Mouse (Mus musculus): ENCODE measurements around the gene Stard9.

The Stard9 gene

DNA sequence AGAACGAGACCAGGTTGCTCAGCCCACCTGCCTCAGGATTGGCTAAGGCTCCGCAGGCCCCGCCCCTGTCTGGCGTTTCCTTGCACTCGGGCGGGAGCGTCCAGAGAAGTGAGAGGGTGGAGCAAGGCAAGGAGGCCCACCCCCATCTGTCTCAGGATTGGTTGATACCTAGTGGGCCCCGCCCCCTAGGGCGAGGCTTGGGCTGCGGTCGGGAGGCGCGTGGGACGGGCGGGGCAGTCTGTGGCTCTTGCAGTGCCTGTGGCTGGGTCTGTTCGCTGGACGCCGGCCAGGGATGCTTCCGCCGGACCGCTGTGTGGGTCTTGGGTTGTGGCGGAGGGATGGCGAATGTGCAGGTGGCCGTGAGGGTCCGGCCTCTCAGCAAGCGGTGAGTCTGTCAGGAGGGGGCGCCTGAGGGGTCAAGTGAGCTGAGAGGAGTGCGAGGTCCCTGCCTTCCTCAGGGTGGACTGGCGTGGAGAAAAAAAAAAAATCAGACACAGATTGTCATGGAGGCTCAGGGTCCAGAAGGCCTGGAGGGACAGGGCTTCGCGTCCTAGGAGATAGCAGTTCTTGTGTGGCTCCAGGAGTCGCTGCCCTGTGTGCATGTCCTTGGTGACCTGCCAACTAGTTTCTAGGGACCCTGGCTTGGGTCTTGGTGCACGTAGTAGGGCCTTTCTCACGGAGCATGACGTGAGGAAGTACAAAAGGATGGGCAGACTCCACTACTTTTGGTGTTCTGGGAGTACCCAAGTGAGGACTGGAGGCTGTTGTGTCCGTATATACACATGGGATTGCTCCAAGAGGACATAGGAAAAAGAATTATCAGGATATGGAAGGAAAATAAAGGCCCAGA, at the start of gene Stard9:
Stard9 (plus strand) TSS at position 236 of the 850 bp plus-strand sequence.
- DNase-seq (ENCODE audit: low spot score in 2 of 2), result peak; percentile 93 to 95

DNA sequence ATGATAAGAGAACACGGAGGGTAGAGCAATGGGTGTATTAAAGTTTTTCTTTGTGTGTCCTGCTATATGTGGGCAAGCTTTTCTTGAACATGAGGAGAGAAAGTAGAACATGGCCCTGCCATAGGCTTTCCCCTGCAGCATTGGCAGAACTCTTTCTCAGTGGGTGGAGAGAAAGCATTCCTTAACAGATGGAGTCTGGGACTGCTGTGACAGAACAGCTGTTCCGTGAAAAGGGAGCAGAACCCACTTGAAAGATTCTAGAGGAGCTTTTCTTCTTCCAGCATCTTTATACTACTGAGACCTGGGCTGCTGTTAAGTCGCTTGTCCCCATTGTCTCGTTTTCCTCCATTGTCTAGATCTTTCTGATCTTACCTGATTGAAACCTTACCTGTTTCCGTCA, 39.2 kb upstream of the Stard9 start:
- no peak for DNase-seq (ENCODE audit: low spot score in 2 of 2)

DNA sequence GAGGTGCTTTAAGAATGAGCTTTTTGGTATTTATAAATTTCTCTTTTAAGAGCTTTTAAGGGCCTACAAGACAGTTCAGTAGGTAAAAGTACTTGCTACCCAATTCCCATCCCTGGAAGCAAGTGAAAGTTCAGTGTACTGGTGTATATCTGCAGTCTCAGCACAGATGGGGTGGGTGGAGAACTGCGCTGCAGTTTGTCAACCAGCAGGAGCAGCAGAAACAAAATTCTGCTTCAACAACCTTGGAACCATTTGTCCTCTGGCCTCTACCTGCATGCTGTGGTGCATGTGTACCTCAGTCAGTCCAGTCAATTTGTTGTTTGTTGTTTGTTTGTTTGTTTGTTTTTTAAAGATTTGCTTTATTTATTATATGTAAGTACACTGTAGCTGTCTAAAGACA, 36.7 kb upstream of the Stard9 start:
- no peak for DNase-seq (ENCODE audit: low spot score in 2 of 2)

DNA sequence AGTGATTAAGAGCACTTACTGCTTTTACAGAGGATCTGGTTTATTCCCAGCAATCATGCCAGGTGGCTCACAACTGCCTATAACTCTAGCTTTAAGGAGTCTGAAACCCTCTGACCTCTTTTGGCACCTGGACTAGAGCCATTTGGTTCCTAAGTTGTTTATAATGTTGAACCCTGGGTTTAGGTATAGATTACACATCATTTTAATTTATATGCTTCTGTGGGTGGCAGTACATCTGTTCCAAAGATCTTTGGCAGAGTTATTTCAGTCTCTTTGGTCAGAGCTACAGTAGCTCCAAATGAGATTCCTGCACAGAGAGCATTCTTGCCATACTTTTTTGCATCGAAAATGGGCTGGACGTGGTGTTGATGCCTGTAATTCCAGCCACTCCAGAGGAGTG, 31.2 kb upstream of the Stard9 start:
- no peak for DNase-seq (ENCODE audit: low spot score in 2 of 2)

DNA sequence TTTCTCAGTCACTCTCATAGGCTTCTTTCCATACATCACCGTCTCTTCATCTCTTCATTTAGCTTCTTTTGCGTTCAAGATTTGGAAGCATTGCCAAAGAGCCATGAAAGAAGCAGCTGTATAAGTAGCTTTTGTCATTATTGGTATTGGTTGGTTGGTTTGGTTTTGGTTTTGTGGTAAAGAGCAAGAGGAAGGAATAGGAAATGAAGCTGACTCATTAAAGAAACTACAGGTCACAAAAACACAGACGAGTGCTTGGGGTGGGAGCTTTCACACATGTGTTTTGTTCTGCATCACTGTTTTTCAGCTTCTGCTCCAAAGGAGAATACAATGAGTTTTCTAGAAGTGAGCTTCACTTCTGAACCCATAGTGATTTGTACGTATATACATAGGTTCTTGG, 29.4 kb upstream of the Stard9 start:
- DNase-seq (ENCODE audit: low spot score in 2 of 2), result no peak

DNA sequence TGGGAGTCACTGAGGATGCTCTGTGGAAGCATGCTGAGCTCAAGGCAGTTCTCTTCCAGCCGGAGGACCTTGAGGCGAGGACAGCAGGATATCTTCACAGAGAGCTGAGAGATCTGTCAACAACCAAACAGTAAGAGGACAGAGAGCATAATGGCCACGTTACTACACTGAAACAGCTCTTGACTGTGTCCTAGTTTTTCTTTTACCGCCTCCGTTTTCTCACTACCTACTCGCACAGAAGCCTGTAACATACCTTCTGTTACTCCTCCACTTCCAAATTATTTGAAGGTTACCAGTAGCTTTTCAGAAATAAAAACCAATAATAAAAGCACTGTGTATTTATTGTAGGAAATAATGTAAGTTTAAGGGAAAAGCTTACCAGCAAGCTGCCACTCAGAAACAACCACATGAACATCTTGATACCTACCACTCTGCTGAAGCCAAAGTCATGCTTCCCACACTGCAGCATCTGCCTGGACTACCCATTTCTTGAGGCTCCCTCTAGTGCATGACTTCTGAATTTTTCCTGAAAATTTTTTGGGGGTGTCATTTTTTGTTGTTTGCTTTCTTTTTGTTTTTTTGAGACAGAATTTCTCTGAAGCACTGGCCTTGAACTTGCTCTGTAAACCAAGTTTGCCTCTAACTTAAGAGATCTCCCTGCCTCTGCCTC, 22.8 kb upstream of the Stard9 start:
- no peak for DNase-seq (ENCODE audit: low spot score in 2 of 2)

DNA sequence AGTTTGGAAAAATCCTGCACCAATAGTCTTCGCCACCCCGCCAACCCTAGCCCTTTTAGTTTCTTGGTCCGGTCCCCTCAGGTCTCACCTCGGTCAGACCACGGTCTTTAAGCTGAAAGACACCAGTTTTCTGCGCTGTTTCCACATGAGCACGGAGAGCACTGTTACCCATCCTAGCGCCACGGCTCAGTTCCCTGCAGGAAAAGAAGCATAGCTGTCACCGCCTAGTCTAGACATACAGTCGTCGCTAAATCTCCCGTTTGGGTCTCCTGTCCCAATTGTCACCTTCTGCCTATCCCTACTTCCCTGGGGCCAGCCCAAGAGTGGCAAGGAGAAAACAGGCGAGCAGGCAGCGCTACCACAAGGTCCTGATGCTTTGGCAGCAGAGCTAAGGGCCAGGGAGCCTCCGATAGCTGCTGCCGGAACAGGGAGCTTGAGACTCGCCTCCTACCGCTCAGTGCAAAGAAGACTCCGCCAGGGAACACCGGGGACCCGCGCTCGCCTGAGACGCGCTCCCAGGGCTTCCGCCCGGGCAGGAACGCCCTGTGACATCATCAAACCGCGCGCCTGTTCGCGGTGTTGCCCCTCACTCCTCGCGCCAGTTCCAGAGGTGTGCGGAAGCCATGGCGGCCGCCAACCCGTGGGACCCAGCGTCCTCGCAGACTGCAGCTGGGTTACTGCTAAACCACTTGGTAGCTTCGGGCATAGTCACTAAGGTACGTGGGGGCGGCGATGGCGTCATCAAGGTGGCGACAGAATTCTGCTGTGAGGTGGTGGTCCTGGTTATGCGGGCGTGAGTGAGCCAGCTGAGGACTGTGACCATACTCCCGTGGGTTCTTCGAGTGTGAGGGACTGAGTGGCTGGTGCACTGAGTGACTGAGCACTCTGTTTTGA, 19.8 kb upstream of the Stard9 start, which contains the start of the genes Haus2 and Lrrc57:
Haus2 (plus strand) TSS at position 554 of the 894 bp plus-strand sequence.
Lrrc57 (minus strand) TSS at position 691 of the 894 bp plus-strand sequence.
- DNase-seq (ENCODE audit: low spot score in 2 of 2), result peak; percentile 79 to 92

DNA sequence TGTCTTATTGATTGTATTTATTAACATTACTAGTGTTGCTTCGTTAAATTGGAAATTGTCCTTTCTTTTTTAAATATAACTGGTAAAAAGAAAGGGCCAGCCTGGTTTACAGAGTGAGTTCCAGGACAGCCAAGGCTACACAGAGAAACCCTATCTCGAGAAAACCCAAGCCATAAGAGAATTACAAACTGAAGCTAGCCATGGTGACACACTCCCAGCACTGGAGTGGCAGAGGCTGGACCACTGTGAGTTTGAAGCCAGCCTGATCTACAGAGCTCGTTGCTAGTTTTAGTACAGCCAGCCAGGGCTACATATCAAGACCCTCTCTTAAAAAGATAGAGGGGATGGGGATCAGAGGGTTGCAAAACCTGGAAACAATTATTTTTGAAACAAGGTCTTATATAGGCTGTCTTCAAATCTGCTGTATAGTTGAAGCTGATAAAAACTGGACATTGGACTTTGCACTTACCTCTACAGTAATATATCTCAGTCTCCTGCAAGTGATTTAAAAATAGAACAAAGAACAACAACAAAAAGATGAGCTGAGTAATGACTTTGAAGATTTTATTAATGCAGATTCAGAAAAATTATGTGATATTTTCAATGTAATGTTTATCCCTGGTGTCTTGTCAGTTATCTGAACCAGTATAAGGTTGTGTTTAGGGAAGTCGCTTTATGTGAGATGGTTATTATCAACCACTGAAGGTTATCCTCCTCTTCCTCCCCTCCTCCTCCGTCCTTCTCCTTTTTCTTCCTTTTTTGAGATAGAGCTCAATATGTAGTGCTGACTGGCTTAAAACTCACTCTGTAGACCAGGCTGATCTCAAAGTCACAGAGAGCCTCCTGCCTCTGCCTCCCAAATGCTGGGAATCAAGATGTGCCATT, 12.4 kb upstream of the Stard9 start:
- no peak for DNase-seq (ENCODE audit: low spot score in 2 of 2)

DNA sequence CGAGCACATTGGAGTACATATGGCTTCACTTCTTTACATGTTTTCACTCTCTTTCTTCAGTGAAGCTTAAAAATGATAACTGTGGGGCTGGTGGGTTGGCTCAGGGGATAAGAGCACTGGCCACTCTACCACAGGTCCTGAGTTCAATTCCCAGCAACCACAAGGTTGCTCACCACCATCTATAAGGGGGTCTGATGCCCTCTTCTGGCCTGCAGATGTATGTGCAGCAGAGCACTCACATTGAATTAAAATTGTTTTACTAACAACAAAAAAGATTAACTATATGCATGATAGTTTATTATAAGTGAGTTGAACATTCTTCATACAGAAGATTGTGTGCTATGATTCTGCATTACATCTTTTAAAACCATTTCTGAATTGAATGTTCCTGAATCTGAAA, 9.4 kb upstream of the Stard9 start:
- no peak for DNase-seq (ENCODE audit: low spot score in 2 of 2)

DNA sequence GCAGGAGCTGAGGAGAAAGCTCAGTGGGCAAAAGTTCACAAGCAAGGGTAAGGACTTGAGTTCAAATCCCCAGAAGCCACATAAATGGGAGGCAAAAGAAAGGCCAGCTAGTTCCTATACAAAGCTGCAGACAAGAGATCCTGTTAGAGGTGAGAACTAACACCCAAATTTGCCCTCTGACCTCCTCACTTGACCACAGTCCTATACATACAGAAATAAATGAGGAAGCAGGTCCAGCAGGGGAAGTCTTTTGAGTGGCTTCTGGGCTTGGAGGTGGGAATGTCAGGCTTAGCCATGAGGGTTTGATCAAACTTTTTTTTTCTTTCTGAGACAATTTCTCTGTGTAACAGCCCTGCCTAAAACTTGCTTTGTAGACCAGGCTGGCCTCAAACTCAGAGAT, 6.0 kb upstream of the Stard9 start:
- no peak for DNase-seq (ENCODE audit: low spot score in 2 of 2)

DNA sequence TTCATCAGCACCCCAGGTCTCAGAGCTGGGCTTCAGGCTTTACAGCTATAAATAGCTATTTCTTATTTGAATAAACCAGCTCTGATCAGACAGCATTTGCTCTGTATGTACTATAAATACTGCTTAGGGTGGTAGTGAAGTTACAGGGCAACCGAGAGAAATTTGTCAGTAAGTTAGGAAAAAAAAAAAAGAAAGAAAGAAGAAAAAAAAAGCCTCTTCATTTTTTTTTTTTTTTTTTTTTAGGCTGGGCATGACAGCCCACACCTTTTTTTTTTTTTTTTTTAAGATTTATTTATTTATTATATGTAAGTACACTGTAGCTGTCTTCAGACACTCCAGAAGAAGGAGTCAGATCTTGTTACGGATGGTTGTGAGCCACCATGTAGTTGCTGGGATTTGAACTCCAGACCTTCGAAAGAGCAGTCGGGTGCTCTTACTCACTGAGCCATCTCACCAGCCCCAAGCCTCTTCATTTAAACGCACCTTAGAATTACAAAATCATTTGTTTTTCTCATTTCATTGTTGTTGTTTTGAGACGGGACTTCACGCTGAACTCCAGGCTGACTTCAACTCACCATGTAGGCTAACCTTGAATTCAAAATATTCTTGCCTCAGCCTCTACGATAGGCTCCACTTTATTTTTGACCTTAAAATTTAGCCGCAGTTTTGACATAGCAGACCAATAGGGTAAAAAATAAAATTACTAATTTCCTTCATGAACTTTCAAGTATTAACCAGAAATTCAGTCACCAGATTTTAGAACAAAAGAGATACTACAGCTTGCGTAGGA, 650 bp upstream of the Stard9 start:
- no peak for DNase-seq (ENCODE audit: low spot score in 2 of 2)

DNA sequence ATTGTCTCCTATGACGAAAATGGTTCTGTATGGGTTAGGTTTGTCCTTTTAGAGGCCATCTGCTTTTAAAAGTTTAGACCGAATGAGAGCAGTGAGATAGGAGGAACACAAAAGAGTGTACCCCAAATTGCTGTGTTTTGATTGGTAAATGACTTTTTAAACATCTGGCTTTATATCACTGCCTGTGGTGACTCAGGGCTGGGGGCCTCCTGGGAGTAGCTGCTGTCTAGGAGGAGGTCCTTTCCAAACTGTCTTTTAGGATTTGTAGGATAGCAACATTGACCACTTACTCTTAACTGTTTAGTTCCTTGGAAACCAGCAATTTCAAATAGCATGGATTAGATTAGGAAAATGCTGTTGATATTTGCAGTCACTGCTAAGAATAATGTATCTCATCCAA, 1.3 kb downstream of the Stard9 start:
- DNase-seq (ENCODE audit: low spot score in 2 of 2), result no peak

DNA sequence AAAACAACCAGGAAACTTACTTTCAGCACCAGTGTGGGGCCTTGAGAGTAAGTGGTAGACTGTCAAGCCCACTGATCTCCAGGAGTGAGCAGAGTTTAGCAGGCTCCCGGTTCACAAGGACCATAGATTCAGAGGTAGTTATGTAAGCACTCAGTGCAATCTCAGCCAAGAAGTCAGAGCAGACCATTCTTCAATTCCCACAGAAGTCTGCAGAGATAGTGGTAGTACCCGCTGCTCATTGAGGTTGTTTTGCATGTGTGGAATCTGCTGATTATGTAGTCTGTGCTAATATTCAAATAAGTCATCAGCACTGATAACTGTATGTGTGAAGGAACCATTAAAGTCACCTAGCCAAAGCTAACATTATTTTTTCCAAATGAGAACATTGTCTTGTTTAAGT, 1.7 kb downstream of the Stard9 start:
- no peak for DNase-seq (ENCODE audit: low spot score in 2 of 2)

DNA sequence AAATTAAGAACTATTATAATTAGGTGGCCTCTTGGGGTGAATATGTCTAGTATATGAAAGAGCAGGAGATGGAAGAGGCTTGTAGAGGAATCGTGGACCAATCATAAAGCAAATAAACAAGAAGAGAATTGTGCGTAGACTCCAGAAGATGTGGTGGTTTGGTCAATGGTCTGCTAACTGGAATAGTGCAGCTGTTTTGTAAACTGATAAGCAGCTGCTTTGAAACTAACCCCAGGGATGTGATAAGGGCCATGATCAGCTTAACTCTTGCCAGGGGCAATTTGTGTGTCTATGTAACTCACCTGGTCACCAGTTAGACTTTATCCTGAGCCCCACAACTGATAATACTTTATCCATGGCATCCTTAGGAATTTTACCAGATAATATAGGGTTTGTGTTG, 2.6 kb downstream of the Stard9 start:
- DNase-seq (ENCODE audit: low spot score in 2 of 2), result no peak

DNA sequence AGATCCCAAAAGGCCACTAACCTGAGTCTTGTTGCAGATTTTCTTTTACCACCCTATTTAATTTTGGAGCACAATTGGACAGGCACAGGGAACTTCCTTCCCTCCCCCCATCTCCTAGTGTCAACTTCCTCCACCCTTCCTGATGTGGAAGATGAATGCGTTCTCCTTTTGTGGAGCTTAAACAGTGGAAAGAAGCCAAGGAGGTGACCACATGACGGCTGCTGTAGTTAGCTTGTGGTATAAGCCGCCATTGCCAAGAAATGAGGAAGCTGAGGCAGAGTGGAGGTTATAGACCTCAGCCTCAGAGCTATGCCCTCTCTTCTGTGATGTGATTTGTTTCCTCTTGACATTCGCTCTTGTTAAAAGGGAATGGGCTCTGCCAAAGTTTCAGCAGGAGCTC, 3.0 kb downstream of the Stard9 start:
- no peak for DNase-seq (ENCODE audit: low spot score in 2 of 2)

DNA sequence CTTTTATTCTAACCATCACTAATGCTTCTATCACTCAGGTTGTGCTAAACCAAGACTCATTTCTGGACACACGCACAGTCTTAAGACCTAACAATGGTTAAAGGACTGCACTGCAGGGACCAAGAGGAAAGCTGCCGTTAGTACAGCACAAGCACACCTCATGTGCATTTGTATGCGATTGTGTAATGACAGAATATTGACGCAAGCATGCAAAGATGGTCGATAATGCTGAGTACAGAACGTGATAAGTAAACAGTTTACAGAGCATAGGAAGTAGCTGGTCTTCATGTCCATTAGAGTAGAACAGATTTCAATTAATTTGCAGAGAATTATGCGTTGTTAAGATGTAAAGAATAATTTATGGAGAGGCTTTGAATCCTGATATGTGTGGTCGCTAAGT, 11.9 kb downstream of the Stard9 start:
- DNase-seq (ENCODE audit: low spot score in 2 of 2), result no peak

DNA sequence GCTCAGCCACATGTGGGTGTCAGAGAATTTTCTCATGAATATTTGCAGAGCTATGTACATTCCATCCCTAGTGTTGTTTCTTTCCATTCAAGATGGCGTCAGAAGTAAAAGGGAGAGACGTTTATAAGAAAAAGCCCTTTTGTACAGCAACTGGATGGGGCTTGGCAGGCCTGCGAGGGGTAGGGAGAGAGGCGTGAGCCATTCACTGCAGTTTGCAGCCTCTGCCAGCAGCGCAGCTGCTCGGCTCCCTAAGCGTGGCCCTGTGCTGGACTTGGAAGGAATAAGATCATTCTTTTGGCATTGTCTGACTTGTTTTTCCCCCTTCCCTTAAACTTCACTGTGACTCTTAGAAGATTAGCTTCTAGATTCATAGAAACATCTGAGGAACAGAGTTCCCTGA, 14.9 kb downstream of the Stard9 start:
- DNase-seq (ENCODE audit: low spot score in 2 of 2), result no peak

DNA sequence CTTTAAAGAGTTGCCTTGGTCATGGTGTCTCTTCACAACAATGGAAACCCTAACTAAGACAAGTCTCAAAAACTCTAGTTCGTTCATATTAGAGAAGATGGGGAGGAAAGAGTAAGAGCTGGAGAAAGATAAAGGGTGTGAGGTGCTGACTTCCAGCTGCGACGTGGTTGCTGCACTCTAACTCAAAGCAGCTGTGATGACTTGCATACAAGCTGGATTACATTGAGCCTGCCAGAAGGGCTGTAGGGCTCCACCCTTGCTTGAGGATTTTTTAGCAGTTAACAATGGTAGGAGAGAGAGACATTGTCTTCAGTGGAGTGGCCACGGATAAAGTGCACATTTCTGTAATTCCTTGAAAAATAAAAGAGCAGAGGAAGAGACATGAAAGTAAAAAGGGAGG, 17.9 kb downstream of the Stard9 start:
- DNase-seq (ENCODE audit: low spot score in 2 of 2), result no peak

DNA sequence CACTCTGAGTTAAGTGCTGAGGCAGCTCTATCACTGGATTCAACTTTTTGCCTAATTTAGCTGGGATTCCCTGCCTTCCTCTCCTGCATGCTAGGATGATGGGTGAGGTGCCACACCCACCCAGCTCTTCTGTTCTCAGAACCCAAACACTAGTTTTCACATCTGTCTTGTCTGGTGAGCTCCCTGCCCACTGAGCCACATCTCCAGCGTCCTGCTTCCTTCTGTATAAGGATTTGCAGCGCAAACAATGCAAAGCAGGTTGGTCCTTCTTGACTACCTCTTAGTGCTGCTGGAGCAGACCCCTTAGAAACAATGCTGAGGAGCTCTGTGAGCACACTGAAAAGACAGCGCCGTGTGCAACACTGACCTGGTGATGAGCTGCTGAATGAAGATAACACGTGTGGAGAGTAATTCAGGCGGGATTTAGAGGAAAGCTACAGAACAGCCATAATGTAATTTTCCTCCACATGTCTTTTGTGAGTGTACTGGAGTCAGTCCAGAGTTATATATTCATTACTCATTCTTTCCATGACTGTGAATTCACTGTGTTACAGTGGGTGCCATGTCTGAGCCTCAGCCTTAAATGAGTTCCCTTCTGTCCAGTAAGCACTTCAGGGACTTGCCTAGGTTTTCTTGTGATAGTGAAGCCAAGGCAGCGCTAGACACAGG, 23.5 kb downstream of the Stard9 start:
- DNase-seq (ENCODE audit: low spot score in 2 of 2), result no peak

DNA sequence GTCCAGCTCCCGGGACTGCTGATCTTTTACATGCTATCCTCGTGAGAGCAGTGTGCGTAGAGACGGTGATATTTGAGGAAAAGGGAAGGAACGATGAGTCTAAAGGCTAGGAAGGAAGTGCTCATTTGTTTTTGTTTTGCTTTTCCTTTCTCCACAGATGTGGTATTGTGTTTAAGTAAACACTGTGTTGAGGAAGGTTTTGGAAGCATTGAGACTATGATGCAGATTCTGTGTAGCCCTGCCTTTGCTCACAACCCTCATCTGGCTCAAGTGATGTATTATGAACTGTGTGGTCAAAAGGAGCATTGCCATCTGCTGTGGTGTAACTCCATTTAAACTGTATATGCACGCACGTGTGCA, 24.0 kb downstream of the Stard9 start:
- no peak for DNase-seq (ENCODE audit: low spot score in 2 of 2)

Measured in spleen, postnatal 14 days (tissue).